Mouse (Mus musculus) hindbrain, embryonic 14.5 days (tissue): ENCODE data around the gene Cd276. TPM values are rescaled to one million over a fixed set of nuclear protein-coding genes. Genes with fewer than 3 reads are reported as not detected.

Experiments
- ATAC-seq: fragments of 200-750 bp; cut with Nextera tagmentation; 2 replicates; pipeline ENCODE4 v1.8.0; 2017; ENCODE audit warnings: moderate number of reproducible peaks, mild to moderate bottlenecking, moderate TSS enrichment, moderate library complexity; ENCODE audit not compliant: low FRiP score
- DNase-seq: peaks from one replicate; pipeline ENCODE4 v3.0.0-alpha.2; 2015; ENCODE audit warnings: low spot score
- H3K27ac ChIP-seq: fragments of 300-500 bp; sonication (generic); 2 replicates; pipeline ENCODE4 v1.5.1; 2014; ENCODE audit warnings: mild to moderate bottlenecking, moderate library complexity
- H3K27me3 ChIP-seq: fragments of 300-500 bp; sonication (generic); 2 replicates; pipeline ENCODE4 v1.6.1; 2014; ENCODE audit warnings: mild to moderate bottlenecking, low read length, mixed read lengths; ENCODE audit not compliant: control insufficient read depth, insufficient read depth
- H3K36me3 ChIP-seq: fragments of 300-500 bp; sonication (generic); replicated peaks from 2 replicates; pipeline ENCODE4 v1.6.1; 2014; ENCODE audit not compliant: control insufficient read depth, insufficient read depth
- H3K4me1 ChIP-seq: fragments of 300-500 bp; sonication (generic); replicated peaks from 2 replicates; pipeline ENCODE4 v1.6.1; 2014; ENCODE audit warnings: antibody characterized with exemption, low read length, mixed read lengths; ENCODE audit not compliant: control insufficient read depth, insufficient read depth
- H3K4me2 ChIP-seq: fragments of 300-500 bp; sonication (generic); replicated peaks from 2 replicates; pipeline ENCODE4 v1.6.1; 2014; ENCODE audit warnings: mild to moderate bottlenecking, moderate library complexity
- H3K4me3 ChIP-seq: fragments of 300-500 bp; sonication (generic); replicated peaks from 2 replicates; pipeline ENCODE4 v1.5.1; 2014; ENCODE audit warnings: mild to moderate bottlenecking, low read length
- H3K9ac ChIP-seq: fragments of 300-500 bp; sonication (generic); 2 replicates; pipeline ENCODE4 v1.6.1; 2014
- H3K9me3 ChIP-seq: fragments of 300-500 bp; sonication (generic); 2 replicates; pipeline ENCODE4 v1.6.1; 2016; ENCODE audit warnings: low read length; ENCODE audit not compliant: control insufficient read depth
- WGBS: fragments of 180-500 bp; shearing (Covaris S2); extraction: QIAGEN DNeasy Blood & Tissue Kit; methylation state at CpG from one replicate; pipeline ENCODE4 v1.1.7; 2014; 5-methylcytosine and 5-hydroxymethylcytosine counted together
- polyA plus RNA-seq: library from polyadenylated mRNA; unstranded; fragments of >200 nt; fragmentation: Nextera tagmentation; extraction: Ambion mirVana; gene quantifications from 2 replicates; pipeline ENCODE4 v1.2.1, GENCODE M21; 2014

Cd276 gene
- polyA plus RNA-seq, 1 experiment from 2014 or later = 37.6 TPM

- H3K36me3 ChIP-seq = peaks cover 29% of the 10 kb centered on the region
- DNase-seq (no peak), ATAC-seq (no peak)
- no peak overlapping the region for H3K4me3 ChIP-seq
- no peaks in the 10 kb centered on the region for H3K27me3 ChIP-seq
- no peak overlapping the region for H3K9ac ChIP-seq
- no peaks in the 10 kb centered on the region for H3K4me1 ChIP-seq
- H3K9me3 ChIP-seq = no peaks in the 10 kb centered on the region
- H3K27ac ChIP-seq = no peak overlapping the region
- WGBS = 67% methylated on average over 4 of the region's 4 CpGs
- no peak overlapping the region for H3K4me2 ChIP-seq
Observed at GRCm38 (mm10) chr9:58521883-58522423, 33.3 kb downstream of the Cd276 start.

DNA sequence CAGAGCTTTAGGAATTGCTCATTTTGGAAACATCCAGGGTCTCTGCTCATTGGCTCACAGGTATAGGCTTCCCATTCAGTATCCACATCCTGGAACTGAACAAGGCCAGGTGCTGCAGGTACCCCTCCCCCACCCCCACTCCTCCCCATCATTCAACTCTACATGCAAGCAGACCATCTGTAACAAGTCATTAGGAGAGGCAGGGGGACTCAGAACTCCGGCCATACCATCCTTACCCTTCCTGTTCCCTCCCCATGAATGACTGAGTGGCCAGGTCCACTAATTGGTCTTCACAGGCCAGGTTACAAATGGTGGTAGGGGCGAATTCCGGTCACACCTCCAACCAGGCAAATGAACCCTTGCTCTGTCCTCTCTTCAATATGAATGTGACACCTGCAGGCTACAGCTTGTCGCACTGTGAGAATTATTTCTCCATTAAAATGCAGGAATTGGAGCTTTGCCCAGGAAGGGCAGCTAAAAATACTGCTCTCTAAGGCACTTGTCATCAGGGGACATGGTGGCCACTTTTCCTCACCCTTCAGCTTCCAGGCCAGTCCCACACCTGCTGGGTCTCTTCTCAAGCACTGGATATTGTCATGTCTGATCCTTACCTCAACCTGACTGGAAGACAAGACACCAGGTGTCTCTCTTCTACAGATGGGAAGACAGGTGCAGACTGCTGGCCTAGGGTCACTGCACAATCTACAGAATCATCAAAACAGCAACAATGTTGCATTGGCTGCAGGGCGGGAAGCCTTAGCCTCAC lies 34.2 kb downstream of the Cd276 start:
- no peaks in the 10 kb centered on the region for H3K9me3 ChIP-seq
- H3K9ac ChIP-seq = no peak overlapping the region
- DNase-seq (no peak), ATAC-seq (no peak)
- no peaks in the 10 kb centered on the region for H3K4me1 ChIP-seq
- H3K27me3 ChIP-seq = no peaks in the 10 kb centered on the region
- no peak overlapping the region for H3K27ac ChIP-seq
- no peak overlapping the region for H3K4me2 ChIP-seq
- 77% methylated on average over 5 of the region's 5 CpGs for WGBS
- peaks cover 20% of the 10 kb centered on the region for H3K36me3 ChIP-seq
- no peak overlapping the region for H3K4me3 ChIP-seq

GRCm38 (mm10) chr9:58519953-58520352 lies 35.3 kb downstream of the Cd276 start:
- no peak overlapping the region for H3K4me2 ChIP-seq
- H3K27ac ChIP-seq = no peak overlapping the region
- H3K9ac ChIP-seq = no peak overlapping the region
- WGBS = 86% methylated on average over 3 of the region's 3 CpGs
- H3K27me3 ChIP-seq = no peaks in the 10 kb centered on the region
- H3K4me1 ChIP-seq = peaks cover 5% of the 10 kb centered on the region; the same call in 1 of the 2 replicates
- H3K9me3 ChIP-seq = no peaks in the 10 kb centered on the region
- DNase-seq (no peak), ATAC-seq (no peak)
- no peak overlapping the region for H3K4me3 ChIP-seq
- H3K36me3 ChIP-seq = peaks cover 10% of the 10 kb centered on the region

GRCm38 (mm10) chr9:58517866-58518750 lies 37.1 kb downstream of the Cd276 start:
- Histone ChIP-seq H3K4me2 (no peak overlapping the region), H3K4me1 (peaks cover 13% of the 10 kb centered on the region), H3K36me3 (no peaks in the 10 kb centered on the region), H3K9ac (no peak overlapping the region), H3K27me3 (no peaks in the 10 kb centered on the region), H3K4me3 (no peak overlapping the region), H3K9me3 (no peaks in the 10 kb centered on the region), H3K27ac (no peak overlapping the region)
- 49% methylated on average over 9 of the region's 9 CpGs for WGBS
- ATAC-seq (no peak), DNase-seq (no peak)

GRCm38 (mm10) chr9:58516480-58516879 lies 38.8 kb downstream of the Cd276 start:
- no peak for ATAC-seq
- no peak overlapping the region for H3K4me3 ChIP-seq
- no peaks in the 10 kb centered on the region for H3K36me3 ChIP-seq
- WGBS = 82% methylated on average over 3 of the region's 3 CpGs
- no peak for DNase-seq
- no peaks in the 10 kb centered on the region for H3K27me3 ChIP-seq
- H3K27ac ChIP-seq = no peak overlapping the region
- no peak overlapping the region for H3K9ac ChIP-seq
- no peaks in the 10 kb centered on the region for H3K9me3 ChIP-seq
- no peak overlapping the region for H3K4me2 ChIP-seq
- H3K4me1 ChIP-seq = peaks cover 13% of the 10 kb centered on the region

DNA sequence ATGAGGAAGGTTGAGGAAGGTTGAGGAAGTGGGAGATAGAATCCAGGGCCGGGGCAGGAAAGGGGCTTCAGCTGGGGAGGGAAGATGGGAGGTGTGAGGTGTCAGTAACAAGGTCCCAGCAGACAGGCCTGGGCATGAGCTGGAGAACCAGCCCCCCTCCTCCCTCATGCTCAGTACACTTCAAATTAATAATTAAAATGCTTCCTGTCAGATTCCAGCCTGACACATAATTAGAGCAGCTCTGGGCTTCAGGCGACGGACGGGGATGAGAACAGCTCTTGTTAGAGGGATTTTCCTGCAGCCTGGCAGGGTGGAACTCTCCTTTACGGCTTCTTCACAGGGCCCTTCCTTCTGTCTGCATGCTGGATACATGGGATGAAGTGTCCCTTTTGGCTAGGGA lies 41.5 kb downstream of the Cd276 start:
- Histone ChIP-seq H3K4me2 (no peak overlapping the region), H3K27ac (peak overlapping the region; percentile 66), H3K36me3 (no peaks in the 10 kb centered on the region), H3K4me3 (no peak overlapping the region), H3K9ac (no peak overlapping the region), H3K4me1 (peaks cover 13% of the 10 kb centered on the region), H3K9me3 (no peaks in the 10 kb centered on the region), H3K27me3 (no peaks in the 10 kb centered on the region)
- WGBS = 44% methylated on average over 5 of the region's 5 CpGs
- no peak for DNase-seq
- no peak for ATAC-seq

- Histone ChIP-seq H3K4me2 (no peak overlapping the region), H3K4me1 (peaks cover 13% of the 10 kb centered on the region), H3K4me3 (no peak overlapping the region), H3K27me3 (no peaks in the 10 kb centered on the region), H3K9me3 (no peaks in the 10 kb centered on the region), H3K27ac (no peak overlapping the region), H3K36me3 (no peaks in the 10 kb centered on the region), H3K9ac (no peak overlapping the region)
- DNase-seq (no peak), ATAC-seq (no peak)
- 94% methylated on average over 5 of the region's 5 CpGs for WGBS
Observed at GRCm38 (mm10) chr9:58510452-58510851, 44.8 kb downstream of the Cd276 start.

DNA sequence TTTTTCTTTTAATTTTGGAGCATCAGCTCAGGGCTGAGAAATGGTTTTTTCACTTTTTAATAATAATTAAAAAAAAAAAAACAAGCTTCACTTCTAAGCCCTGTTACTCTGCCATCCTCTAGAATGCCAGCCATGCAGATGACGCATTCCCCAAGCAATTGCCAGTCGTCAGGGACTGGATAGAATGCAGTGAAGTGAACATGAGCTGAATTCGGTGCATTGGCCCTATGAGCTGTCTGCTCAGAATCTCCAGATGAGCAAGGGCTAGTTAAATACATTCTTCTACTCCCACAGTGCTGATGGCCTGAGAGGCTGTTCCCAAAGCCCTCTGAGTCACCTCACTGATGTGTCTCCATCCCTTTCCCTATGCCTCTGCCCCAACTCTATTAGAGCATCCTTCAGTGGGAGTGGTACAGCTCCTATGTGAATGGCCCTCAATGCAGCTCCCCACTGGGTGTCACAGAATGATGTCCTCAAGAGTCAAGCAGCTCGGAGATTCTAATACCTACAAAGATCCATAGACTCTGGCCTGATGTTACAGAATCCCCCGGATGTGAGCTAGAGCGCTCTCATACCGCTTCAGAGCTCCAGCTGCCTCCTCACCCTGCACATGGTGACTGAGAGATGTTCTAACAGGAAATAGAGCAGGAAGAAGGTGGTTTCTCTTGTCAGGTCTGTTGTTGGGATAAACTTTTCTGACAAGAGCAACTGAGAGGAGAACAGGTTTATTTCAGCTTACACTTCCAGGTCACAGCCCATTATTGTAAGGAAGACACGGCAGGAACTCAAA lies 47.8 kb downstream of the Cd276 start:
- H3K9ac ChIP-seq = no peak overlapping the region
- WGBS = 78% methylated on average over 8 of the region's 8 CpGs
- no peak overlapping the region for H3K4me3 ChIP-seq
- DNase-seq = no peak
- H3K9me3 ChIP-seq = no peaks in the 10 kb centered on the region
- no peak overlapping the region for H3K27ac ChIP-seq
- no peak for ATAC-seq
- no peaks in the 10 kb centered on the region for H3K27me3 ChIP-seq
- H3K4me1 ChIP-seq = no peaks in the 10 kb centered on the region
- H3K4me2 ChIP-seq = no peak overlapping the region
- no peaks in the 10 kb centered on the region for H3K36me3 ChIP-seq

- WGBS = 91% methylated on average over 5 of the region's 5 CpGs
- Histone ChIP-seq H3K9me3 (no peaks in the 10 kb centered on the region), H3K36me3 (no peaks in the 10 kb centered on the region), H3K4me2 (no peak overlapping the region), H3K4me1 (0 out of 2 replicates have a peak, but pooled peaks cover 8% of the 10 kb centered on the region), H3K4me3 (no peak overlapping the region), H3K9ac (no peak overlapping the region), H3K27me3 (no peaks in the 10 kb centered on the region), H3K27ac (no peak overlapping the region)
- ATAC-seq = no peak
- DNase-seq = no peak
Observed at GRCm38 (mm10) chr9:58500946-58501345, 54.3 kb downstream of the Cd276 start.
